Mouse (Mus musculus) spleen, postnatal 14 days (tissue): ENCODE results near the gene Hist1h1a.
A peak's percentile ranks its signal among the peaks of the same experiment; 100 is the strongest.

Experiments used
- DNase-seq, 2 experiments: peaks; one replicate each; pipeline ENCODE4 v3.0.0; 2021 to 2022; ENCODE audit warnings: low spot score in 2 of 2

The Hist1h1a gene

DNA sequence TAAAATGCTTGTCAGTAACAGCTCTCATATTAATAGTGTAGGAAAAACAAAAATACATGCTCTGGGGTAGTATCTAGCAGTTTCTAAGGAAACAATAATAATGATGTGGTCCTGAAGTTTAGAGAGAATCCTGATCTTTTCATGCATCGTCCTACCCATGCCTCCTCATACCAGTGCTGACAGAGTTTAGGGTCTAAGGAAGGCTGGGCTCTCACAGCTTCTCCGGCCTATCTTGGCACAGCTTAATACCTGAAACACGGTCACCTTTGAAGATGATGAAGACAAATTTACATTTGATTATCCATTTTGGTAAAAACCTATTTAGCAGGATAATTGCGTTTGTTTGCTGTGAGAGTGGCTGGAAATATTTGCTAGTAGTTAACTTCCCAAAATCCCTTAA is 19.5 kb upstream of the Hist1h1a start:
- no peak for DNase-seq

DNA sequence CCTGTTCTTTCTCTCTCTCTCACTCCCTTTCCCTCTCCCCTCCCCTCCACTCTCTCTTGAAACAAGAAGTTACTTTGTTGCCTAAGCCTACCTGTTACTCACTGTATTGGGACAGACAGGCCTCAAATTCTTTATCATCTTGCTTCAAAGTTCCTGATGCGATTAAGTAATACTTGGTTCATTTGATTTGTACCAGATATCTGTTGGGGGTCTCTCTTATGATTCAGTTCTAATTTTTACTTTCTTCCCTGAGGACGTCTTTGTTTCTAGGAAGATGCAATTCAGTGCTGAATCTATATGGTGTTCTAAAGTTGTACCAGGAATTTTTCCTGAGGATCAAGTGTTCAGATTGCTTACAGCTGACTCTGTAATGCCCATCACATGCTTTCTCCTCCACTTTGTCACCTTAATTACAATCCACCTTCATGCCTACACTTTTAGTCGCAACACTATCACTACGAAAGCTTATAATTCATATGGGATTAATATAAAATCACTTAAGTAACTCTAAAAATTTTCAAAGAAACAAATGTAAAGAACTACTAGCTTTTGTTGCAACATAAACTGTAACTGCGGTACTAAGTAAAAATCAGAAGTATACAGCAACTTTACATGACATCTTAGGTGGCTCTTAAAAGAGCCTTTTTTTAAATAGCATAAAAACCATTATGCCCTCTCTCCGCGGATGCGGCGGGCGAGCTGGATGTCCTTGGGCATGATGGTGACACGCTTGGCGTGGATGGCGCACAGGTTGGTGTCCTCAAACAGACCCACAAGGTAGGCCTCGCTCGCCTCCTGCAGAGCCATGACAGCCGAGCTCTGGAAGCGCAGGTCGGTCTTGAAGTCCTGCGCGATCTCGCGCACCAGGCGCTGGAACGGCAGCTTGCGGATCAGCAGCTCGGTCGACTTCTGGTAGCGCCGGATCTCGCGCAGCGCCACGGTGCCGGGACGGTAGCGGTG is 18.8 kb upstream of the Hist1h1a start:
- DNase-seq = no peak

DNA sequence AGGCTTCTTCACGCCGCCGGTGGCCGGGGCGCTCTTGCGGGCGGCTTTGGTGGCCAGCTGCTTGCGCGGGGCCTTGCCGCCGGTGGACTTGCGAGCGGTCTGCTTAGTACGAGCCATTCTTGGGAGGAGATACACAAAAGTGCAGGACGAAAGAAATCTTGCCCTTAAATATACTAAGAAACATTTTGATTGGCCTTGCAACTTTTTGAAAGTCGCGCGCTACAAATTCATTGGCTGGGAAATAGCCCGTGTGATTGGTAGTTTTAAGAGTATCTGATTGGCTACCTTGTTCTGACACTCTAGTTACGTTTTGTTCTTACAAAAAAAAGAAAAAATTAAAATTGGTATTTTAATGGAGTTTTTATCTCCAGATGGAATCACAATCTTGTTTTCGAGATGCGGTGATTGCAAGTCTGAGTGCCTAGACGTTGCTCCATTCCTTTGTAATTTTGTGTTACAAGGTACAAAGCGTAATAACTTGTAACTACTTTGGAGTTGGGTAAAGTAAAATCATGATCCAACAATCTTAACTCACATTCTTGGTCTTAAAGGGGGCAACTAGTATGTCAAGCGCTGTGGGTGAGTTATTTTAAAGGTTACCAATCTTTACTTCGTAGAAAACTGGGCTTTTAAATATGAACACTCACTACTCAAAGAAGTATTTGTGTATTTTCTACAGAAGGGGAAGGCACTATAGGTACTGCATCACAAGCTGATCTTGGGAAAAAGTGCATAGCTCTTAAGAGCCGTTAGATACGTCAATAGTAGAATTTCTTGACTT is 17.9 kb upstream of the Hist1h1a start, which contains the start of gene Hist1h3c:
TSS of gene Hist1h3c (minus strand) at position 222 of the 781 bp plus-strand sequence.
- peak; percentile 69 to 83 for DNase-seq

DNA sequence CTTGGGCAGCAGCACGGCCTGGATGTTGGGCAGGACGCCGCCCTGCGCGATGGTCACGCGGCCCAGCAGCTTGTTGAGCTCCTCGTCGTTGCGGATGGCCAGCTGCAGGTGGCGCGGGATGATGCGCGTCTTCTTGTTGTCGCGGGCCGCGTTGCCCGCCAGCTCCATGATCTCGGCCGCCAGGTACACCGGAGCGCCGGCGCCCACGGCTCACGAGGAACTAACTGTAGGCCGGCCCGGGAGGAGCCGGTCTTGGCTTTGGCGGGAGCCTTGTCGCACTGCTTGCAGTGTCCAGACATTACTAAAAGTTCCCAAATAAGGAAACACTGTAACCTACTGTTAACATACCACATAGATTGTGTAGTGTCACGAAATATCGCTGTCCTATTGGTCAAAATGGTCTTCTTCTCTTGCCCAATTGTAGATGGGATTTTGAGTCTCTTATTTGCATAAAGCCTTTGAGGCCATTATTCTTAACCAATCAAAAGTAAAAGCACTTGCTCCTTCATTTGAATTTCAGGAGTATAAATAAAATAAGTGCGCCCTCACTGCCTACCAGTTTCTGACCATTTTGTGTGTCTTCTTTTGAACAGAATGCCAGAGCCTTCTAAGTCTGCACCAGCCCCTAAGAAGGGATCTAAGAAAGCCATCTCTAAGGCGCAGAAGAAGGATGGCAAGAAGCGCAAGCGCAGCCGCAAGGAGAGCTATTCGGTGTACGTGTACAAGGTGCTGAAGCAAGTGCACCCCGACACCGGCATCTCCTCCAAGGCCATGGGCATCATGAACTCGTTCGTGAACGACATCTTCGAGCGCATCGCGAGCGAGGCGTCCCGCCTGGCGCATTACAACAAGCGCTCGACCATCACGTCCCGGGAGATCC is 17.0 kb upstream of the Hist1h1a start, which contains the start of gene Hist1h2bb:
TSS of gene Hist1h2bb (plus strand) at position 534 of the 880 bp plus-strand sequence.
- DNase-seq = peak; percentile 54 to 56

DNA sequence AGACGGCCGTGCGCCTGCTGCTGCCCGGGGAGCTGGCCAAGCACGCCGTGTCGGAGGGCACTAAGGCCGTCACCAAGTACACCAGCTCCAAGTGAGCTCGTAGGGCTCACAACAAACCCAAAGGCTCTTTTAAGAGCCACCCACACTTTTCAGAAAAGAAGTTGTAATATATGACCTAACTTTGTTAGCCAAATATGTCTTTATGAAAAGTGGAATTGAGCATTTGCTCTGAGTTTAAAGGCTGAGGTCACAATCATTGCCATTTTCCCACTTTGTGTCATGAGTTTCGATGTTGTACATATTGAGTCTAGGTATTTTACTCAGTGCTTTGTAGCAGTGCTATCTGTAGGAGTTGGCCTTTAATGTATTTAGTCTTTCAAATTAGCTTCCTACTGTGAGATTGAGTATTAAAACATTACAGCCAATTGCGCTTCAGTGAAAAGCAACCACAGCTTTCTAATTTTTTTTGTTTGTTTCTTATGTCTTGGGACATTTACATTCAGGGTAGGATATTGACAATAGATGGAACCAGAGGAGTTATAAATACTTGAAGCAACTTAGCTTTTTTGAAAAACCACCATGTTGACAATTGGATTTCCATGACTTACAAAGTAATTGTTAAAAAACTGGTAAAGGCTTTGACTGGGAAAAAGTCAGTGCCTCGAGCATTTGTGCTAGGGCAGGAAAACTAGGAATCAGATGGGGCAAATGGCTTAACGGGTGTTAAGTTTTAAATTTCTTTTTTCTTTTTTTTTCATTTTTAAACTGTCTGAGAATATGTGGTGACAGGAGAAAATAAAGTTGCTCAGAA is 16.2 kb upstream of the Hist1h1a start:
- no peak for DNase-seq

DNA sequence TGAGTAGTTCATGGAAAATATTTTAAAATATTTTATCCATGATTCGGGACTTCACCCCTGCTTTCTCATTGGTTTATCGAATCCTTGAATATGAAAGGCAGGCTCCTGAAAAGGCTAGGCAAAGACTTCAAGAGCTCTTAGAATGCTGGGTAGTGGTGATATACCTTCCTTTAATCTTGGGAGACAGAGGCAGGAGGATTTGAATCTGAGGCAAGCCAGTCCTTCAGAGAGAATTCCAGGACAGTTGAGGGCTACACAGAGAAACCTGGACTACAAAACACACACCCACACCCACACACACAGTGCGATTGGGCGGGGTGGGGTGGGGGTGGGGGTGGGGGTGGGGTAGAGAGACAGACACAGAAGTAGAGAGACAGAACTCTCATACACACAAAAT is 15.6 kb upstream of the Hist1h1a start:
- no peak for DNase-seq

DNA sequence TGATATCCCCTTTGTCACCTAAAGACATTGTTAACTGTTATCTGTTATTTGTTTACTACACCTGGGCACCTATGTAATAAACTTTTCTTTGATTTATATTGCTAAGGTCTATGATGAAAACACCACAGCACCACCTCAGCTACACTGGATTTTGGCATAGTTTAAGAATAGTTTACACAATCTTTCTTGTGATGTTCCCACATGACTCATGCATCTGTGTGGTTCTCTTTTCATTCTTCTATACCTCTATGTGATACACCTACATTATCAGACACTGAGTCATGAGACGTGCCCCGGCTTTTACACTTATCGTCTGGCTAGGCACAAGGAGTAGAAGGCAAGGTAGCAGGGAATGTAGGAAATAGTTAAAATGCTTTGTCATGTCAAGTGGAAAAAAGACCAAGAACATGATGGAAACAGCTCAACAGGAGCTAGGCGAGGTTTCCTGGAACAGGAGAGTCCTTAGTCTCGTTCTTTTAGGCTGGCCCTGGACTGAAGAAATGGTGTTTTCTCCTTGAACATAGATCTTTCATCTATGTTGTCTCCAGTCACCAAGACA is 13.8 kb upstream of the Hist1h1a start:
- no peak for DNase-seq

DNA sequence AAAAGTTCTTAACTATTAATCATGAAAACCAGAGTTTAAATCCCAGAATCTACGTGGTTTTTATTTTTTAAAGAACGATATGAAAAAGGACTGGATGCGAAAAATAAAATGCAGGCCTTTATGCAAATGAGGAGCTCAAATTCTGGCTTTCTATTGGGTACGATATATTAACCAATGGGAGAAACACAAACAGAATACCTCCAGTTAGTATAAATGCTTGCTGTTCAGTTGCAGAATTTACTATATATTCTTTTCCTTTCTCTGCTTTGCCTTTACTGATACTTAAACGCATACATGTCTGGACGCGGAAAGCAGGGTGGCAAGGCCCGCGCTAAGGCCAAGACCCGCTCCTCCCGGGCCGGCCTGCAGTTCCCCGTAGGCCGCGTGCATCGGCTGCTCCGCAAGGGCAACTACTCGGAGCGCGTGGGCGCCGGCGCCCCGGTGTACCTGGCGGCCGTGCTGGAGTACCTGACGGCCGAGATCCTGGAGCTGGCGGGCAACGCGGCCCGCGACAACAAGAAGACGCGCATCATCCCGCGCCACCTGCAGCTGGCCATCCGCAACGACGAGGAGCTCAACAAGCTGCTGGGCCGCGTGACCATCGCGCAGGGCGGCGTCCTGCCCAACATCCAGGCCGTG is 12.5 kb upstream of the Hist1h1a start, which contains the start of gene Hist1h2ab:
TSS of gene Hist1h2ab (plus strand) at position 288 of the 639 bp plus-strand sequence.
- peak; percentile 62 to 72 for DNase-seq

DNA sequence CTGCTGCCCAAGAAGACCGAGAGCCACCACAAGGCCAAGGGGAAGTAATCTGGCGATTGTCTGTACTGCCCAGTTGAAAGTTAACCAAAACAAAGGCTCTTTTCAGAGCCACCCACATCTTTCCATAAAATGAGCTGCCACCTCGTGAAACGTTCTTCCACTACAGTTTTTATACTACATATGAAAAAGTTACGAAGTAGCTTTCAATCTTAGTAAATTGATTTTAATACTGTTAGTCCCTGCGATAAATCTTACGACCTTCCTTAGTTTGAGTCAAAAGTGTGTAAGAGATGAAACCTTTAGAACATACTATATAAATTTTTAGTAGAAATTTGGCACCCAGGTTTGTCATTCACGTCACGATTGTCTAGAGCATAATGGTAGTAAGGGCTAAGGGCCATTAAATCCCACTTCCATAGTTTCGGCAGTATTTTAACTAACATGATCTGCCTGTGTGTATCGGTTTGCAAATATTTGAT is 11.9 kb upstream of the Hist1h1a start:
- DNase-seq = no peak

DNA sequence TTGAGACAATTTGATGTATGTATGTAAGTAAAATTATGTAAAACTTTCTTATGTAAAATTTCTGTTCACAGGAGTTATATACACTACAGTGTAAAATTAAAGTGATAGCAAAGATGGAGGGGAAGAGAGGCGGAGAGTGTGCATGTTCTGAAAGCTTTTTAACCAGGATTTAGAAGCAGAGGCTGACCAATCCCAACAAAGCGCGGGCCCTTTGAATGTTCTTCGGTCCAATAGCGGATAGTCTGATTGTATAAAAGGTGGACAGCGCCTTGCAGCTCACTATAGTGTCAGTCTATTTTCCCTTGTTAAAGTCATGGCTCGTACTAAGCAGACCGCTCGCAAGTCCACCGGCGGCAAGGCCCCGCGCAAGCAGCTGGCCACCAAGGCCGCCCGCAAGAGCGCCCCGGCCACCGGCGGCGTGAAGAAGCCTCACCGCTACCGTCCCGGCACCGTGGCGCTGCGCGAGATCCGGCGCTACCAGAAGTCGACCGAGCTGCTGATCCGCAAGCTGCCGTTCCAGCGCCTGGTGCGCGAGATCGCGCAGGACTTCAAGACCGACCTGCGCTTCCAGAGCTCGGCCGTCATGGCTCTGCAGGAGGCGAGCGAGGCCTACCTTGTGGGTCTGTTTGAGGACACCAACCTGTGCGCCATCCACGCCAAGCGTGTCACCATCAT is 11.3 kb upstream of the Hist1h1a start, which contains the start of gene Hist1h3b:
TSS of gene Hist1h3b (plus strand) at position 201 of the 675 bp plus-strand sequence.
- peak; percentile 79 to 86 for DNase-seq

DNA sequence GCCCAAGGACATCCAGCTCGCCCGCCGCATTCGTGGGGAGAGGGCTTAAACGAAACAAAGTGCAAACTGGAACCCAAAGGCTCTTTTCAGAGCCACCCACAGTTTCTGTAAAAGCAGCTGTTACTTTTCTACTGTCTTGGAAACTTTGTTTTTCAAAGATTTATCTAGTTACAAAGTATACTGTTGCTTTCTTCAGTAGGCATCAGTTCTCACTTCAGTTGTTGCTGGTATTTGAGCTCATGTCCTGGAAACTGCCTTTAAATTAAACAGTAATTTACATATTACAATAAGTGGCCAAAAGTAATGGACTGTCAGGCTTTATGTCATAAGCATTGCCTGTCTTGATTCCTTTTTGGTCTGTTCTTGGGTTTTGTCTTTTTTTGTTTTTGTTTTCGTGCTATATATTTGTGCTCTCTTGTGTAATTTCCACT is 10.7 kb upstream of the Hist1h1a start:
- no peak for DNase-seq

DNA sequence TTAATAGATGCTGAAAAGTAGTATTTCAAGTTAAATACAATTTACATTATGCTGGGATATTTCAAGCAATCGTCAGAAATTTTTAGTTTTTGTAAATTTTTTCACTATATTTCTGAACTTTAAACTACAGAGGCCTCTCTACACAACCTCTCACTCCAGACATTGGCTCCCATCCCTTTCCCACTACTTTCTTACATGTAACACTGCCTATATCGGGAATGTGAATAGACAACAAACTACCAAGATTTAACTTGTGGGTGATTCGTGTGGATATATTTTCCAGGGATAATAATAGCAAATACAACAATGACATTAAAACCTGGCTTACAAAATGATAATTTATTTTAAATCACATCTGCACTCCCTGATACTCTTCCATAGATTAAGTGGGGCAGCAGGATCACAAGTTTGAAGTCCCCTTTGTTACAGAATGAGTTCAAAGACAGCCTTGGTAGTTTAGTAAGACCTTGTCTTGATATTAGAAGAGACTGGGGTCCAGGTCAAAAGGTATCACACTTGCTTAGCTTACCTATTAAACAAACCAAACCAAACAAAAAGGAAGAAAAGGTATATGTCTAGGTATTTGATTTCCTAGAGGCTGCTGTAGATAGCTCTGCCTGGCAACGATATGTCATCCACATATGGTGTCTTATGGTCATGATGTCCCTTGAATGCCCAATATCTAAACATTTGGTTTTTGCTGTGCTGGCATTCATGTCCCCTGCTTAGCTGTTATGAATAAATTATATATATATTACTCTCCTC is 10.0 kb upstream of the Hist1h1a start:
- no peak for DNase-seq

DNA sequence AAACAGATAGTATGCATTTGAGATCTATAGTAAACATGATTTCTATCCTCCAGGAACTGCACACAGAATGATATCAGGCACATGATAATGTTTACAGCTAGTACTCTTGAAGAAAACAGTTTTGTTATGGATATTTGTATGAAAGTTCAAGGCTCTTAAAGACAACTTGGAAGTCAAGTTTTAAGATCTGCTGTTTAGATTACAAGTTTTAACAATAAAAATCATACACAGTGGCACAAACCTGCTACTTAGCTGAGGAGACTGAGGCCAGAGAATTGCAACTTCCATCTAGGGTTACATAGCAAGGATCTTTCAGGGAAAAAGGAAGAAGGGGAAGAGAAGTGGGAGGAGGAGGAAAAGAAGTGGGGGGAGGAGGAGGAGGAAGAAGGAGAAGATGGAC is 8.5 kb upstream of the Hist1h1a start:
- DNase-seq = no peak

DNA sequence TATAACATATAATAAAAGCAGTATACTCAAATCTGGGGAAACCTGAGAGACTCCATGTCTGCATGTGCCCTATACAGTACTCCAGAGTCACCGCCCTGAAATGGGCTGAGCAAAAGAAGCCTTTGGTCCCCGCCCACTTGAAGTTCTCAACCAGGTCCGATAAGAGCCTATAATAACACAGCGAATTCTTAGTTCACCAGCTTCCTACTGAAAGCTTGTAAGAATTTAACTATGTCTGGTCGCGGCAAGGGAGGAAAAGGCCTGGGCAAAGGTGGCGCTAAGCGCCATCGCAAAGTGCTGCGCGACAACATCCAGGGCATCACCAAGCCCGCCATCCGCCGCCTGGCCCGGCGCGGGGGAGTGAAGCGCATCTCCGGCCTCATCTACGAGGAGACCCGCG is 6.7 kb upstream of the Hist1h1a start, which contains the start of gene Hist1h4b:
TSS of gene Hist1h4b (plus strand) at position 224 of the 400 bp plus-strand sequence.
- DNase-seq = peak; percentile 75 to 93

DNA sequence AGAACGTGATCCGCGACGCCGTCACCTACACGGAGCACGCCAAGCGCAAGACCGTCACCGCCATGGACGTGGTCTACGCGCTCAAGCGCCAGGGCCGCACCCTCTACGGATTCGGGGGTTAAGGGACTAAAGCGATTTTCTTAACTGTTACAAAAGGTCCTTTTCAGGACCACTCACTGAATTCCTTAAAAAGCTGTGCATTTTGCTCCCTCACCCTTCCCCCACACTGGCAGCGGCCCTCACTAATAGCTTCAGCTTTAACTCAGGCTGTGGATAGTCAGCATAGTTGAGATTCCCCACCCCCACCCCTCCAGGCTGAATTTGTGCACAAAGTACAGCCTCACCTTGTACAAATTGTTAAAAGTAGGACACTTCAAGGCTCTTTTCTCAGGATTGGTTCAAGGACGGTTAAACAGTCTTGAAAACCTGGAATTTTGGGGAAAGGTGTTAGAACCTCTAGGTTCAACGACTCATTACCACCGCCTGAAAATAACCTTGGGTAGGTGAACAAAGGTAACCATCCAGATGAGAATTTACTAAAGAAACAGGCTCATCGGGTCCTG is 6.2 kb upstream of the Hist1h1a start:
- DNase-seq = no peak

DNA sequence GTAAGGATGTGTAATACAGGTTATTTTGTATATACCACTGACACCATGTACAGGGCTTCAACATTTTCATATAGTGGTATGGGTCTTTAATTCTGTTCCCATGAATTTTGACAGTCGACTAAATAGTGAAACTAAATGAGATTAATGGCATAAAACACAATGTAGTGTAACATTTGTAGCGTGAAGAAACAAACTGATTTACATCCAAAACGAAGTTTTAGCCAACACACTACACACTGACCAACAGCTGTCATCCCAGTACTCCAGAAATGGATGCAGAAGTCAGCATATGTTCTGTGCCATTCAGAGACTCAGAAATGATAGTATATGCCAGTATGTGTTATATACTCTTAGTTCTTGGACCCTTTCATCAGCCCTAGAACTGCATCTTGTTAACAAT is 5.5 kb upstream of the Hist1h1a start:
- no peak for DNase-seq

DNA sequence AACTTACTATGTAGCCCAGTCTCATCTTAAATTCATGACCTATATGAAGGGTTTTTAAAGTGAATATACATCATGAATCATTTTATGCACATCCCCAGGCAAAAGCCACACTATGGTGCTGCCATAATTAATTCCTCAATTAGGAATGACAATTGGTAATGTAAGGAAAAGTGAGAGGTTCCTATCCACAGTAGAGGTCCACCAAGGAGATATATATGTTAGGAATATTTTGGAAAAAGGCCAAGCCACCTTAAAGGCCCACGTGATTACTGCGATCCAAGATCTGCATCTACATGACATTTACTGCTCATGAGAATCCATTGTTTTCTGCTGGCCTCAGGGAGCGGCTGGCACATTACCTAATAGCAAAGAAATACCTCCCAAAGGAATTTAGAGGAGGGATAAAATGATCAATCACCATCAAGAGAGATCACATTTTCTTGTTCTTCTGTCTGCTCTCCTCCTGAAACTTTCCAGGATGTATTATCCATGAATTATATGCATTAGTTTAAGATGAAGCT is 4.2 kb upstream of the Hist1h1a start:
- no peak for DNase-seq

DNA sequence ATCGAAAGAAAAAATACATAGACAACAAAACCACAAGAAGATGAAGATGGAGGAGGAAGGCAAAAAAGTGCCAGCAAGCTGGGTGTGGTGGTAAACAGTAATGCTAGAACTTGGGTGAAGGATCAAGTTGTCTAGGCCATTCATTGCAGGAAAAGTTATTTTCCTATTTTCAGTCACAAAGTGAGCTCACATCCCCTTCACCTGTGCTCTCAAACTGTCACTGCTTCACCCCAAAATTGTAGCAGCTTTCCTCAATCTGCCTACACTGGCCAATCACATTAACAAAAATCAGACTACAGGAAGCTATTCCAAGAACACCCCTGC is 3.6 kb upstream of the Hist1h1a start:
- DNase-seq = peak in 1 of 2 experiments; percentile 36
